Mouse (Mus musculus) forebrain, embryonic 14.5 days (tissue): ENCODE measurements at regions not wholly inside any gene's neighbourhood (a gene's known extent, or its start where the extent isn't known, plus 50 kb on each side); places are given as distances from the start of the nearest gene placed in this dataset.

Experiments
- ATAC-seq: fragments of 200-750 bp; cut with Nextera tagmentation; 2 replicates; pipeline ENCODE4 v1.8.0; 2017; ENCODE audit warnings: mild to moderate bottlenecking, moderate library complexity
- DNase-seq: peaks from one replicate; pipeline ENCODE4 v3.0.0-alpha.2; 2015; ENCODE audit warnings: low spot score
- H3K27ac ChIP-seq: fragments of 300-500 bp; sonication (generic); 2 replicates; pipeline ENCODE4 v1.5.1; 2014; ENCODE audit warnings: low read depth, mild to moderate bottlenecking, control low read depth, low read length, moderate library complexity
- H3K27me3 ChIP-seq: fragments of 300-500 bp; sonication (generic); replicated peaks from 2 replicates; pipeline ENCODE4 v1.6.1; 2014; ENCODE audit warnings: low read length, control low read depth, mixed read lengths; ENCODE audit not compliant: control insufficient read depth, insufficient read depth
- H3K36me3 ChIP-seq: fragments of 300-500 bp; sonication (generic); 2 replicates; pipeline ENCODE4 v1.6.1; 2014; ENCODE audit warnings: low read length, control low read depth; ENCODE audit not compliant: control insufficient read depth, insufficient read depth
- H3K4me1 ChIP-seq: fragments of 300-500 bp; sonication (generic); 2 replicates; pipeline ENCODE4 v1.6.1; 2014; ENCODE audit warnings: antibody characterized with exemption, low read length, control low read depth; ENCODE audit not compliant: control insufficient read depth, insufficient read depth
- H3K4me2 ChIP-seq: fragments of 300-500 bp; sonication (generic); 2 replicates; pipeline ENCODE4 v1.6.1; 2014; ENCODE audit warnings: mild to moderate bottlenecking, control low read depth, low read length
- H3K4me3 ChIP-seq: fragments of 300-500 bp; sonication (generic); 2 replicates; pipeline ENCODE4 v1.5.1; 2014; ENCODE audit warnings: low read depth, low read length, control low read depth
- H3K9ac ChIP-seq: fragments of 300-500 bp; sonication (generic); 2 replicates; pipeline ENCODE4 v1.6.1; 2014; ENCODE audit warnings: mild to moderate bottlenecking, low read length, control low read depth, moderate library complexity
- H3K9me3 ChIP-seq: fragments of 300-500 bp; sonication (generic); replicated peaks from 2 replicates; pipeline ENCODE4 v1.6.1; 2016; ENCODE audit warnings: low read length, control low read depth, mixed read lengths; ENCODE audit not compliant: control insufficient read depth
- WGBS: fragments of 180-500 bp; shearing (Covaris S2); extraction: QIAGEN DNeasy Blood & Tissue Kit; methylation state at CpG from one replicate; pipeline ENCODE4 v1.1.7; 2014; 5-methylcytosine and 5-hydroxymethylcytosine counted together

DNA sequence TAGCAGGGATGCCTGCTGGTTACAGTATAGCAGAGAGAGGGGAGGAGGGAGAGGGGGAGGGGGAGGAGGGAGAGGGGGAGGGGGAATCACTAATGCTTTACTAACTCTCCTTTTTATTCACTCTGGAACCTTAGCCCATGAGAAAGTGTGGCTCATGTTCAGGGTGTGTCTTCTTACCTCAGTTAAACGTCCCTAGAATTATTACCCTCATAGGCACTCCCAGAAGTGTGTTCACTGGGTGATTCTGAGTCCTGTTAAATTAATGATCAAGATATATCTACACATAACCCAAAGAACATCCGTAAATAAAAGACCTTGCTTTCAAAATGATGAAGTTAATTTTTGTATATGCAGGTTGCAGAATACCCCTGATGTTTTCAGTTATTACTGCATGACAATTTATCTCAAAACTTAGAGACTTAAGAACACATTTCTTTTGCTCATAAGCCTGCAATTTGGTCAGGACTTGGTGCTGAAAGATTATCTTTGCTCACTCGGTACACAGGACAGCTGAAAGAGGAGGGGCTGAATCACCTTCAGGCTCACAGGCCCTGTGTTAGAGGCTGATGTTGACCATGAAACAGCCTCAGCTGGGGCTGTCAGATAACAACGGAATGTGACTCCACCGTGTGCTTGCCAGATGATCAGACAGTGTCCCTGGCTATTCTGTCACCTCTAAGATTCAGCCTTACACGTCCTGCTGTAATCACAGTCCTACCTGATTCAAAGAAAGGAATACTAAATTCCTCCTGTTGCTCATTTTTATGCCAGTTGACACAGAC, 195.0 kb downstream of the Pik3r1 start:
- DNase-seq (no peak), ATAC-seq (no peak)
- Histone ChIP-seq H3K27ac (no peak overlapping the region), H3K9ac (no peak overlapping the region), H3K27me3 (no peaks in the 10 kb centered on the region), H3K4me2 (no peak overlapping the region), H3K9me3 (no peaks in the 10 kb centered on the region), H3K4me1 (no peaks in the 10 kb centered on the region), H3K36me3 (no peaks in the 10 kb centered on the region), H3K4me3 (no peak overlapping the region)
- 81% methylated on average over 6 of the region's 6 CpGs for WGBS

GRCm38 (mm10) chr13:101572246-101572645, 195.8 kb downstream of the Pik3r1 start:
- no peaks in the 10 kb centered on the region for H3K9me3 ChIP-seq

DNA sequence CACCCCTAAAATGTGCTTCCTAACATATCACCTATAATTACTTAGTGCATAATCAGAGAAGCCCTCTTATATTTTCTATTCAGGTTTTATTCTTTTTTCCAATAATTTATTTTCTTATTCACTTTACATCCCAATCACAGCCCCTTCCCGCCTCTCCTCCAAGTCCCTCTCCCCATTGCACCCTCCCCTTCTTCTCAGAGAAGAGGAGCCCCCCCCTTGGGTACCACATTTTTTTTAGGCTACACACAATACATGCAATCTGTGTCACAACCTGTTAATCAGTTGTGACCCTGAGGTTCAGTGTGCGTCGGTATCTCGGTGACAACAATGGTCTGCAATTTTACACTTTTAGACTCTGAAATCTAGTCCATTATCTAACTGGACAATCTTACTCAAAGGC, 198.0 kb downstream of the Pik3r1 start:
- no peak overlapping the region for H3K4me2 ChIP-seq
- no peak for DNase-seq
- WGBS: 51% methylated on average over 4 of the region's 4 CpGs
- no peak overlapping the region for H3K4me3 ChIP-seq
- H3K9me3 ChIP-seq: no peaks in the 10 kb centered on the region
- no peak overlapping the region for H3K27ac ChIP-seq
- no peaks in the 10 kb centered on the region for H3K27me3 ChIP-seq
- no peaks in the 10 kb centered on the region for H3K36me3 ChIP-seq
- no peak overlapping the region for H3K9ac ChIP-seq
- no peaks in the 10 kb centered on the region for H3K4me1 ChIP-seq
- ATAC-seq: no peak

More at GRCm38 (mm10) chr13:101572246-101572645, 195.8 kb downstream of the Pik3r1 start:
- no peak overlapping the region for H3K4me3 ChIP-seq
- WGBS: 94% methylated on average over 9 of the region's 9 CpGs
- H3K36me3 ChIP-seq: no peaks in the 10 kb centered on the region
- no peaks in the 10 kb centered on the region for H3K27me3 ChIP-seq
- ATAC-seq (no peak), DNase-seq (no peak)
- no peak overlapping the region for H3K27ac ChIP-seq
- H3K4me1 ChIP-seq: no peaks in the 10 kb centered on the region
- H3K9ac ChIP-seq: no peak overlapping the region
- H3K4me2 ChIP-seq: no peak overlapping the region

GRCm38 (mm10) chr13:101568985-101569631, 198.9 kb downstream of the Pik3r1 start:
- H3K4me3 ChIP-seq: no peak overlapping the region
- H3K27ac ChIP-seq: no peak overlapping the region
- no peaks in the 10 kb centered on the region for H3K4me1 ChIP-seq
- DNase-seq (no peak), ATAC-seq (no peak)
- WGBS: 67% methylated on average over 6 of the region's 6 CpGs
- no peak overlapping the region for H3K4me2 ChIP-seq
- no peaks in the 10 kb centered on the region for H3K27me3 ChIP-seq
- no peaks in the 10 kb centered on the region for H3K36me3 ChIP-seq
- no peak overlapping the region for H3K9ac ChIP-seq
- H3K9me3 ChIP-seq: no peaks in the 10 kb centered on the region

DNA sequence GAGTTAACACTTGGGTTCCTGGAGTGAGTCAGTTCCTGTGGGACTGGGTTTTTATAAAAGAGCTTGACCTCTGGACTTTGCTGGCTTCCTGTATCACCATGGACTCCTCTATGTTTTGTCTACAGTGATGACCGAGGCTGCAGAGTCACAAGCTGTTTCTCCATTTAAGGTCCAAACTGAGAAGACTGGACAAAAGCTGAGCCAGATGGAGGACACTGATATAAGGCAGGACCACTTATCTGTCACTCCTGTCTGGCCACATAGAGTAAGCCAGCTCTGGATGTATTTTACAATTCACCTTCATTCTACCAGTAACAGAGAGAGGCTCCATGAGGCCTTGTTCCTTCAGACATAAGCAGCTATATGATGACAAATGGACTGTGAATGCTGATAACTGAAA, 202.7 kb downstream of the Pik3r1 start:
- no peaks in the 10 kb centered on the region for H3K27me3 ChIP-seq
- H3K4me2 ChIP-seq: no peak overlapping the region
- 85% methylated on average over 1 of the region's 1 CpGs for WGBS
- H3K9ac ChIP-seq: no peak overlapping the region
- no peaks in the 10 kb centered on the region for H3K9me3 ChIP-seq
- H3K4me1 ChIP-seq: no peaks in the 10 kb centered on the region
- DNase-seq (no peak), ATAC-seq (no peak)
- no peak overlapping the region for H3K27ac ChIP-seq
- no peaks in the 10 kb centered on the region for H3K36me3 ChIP-seq
- no peak overlapping the region for H3K4me3 ChIP-seq

- no peaks in the 10 kb centered on the region for H3K4me1 ChIP-seq
- no peak overlapping the region for H3K27ac ChIP-seq
- no peaks in the 10 kb centered on the region for H3K36me3 ChIP-seq
- no peak overlapping the region for H3K4me2 ChIP-seq
- no peak overlapping the region for H3K4me3 ChIP-seq
- ATAC-seq (no peak), DNase-seq (no peak)
- WGBS: 88% methylated on average over 3 of the region's 3 CpGs
- no peaks in the 10 kb centered on the region for H3K27me3 ChIP-seq
- H3K9ac ChIP-seq: no peak overlapping the region
- no peaks in the 10 kb centered on the region for H3K9me3 ChIP-seq
Measured at GRCm38 (mm10) chr13:101555371-101555874, 212.6 kb downstream of the Pik3r1 start.

DNA sequence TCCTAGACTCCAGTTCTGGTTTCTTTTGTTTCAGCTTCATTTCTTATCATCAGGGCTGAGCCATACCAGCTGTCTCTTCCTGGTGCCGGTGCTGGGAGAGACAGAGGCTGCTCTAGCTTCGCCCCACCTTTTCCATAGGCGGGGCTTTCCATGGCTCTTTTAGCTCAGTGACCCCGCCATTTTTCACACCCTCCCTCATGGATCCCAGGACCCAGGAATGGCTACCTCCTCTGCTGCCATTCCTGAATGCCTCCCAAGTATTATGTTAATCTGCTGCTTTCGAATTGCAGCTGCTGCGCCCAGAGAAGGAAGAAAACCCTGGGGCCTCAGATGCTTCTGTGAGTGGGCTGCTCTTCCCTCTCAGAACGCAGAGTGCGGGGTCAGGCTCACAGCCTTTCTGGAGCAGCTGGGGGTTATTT, 214.9 kb downstream of the Pik3r1 start:
- Histone ChIP-seq H3K4me1 (no peaks in the 10 kb centered on the region), H3K36me3 (no peaks in the 10 kb centered on the region), H3K27ac (no peak overlapping the region), H3K4me2 (no peak overlapping the region), H3K9ac (no peak overlapping the region), H3K27me3 (no peaks in the 10 kb centered on the region), H3K9me3 (no peaks in the 10 kb centered on the region), H3K4me3 (no peak overlapping the region)
- ATAC-seq (no peak), DNase-seq (no peak)
- WGBS: 76% methylated on average over 8 of the region's 8 CpGs

- no peak for ATAC-seq
- Histone ChIP-seq H3K36me3 (no peaks in the 10 kb centered on the region), H3K9me3 (no peaks in the 10 kb centered on the region), H3K4me1 (no peaks in the 10 kb centered on the region), H3K4me3 (no peak overlapping the region), H3K9ac (no peak overlapping the region), H3K27ac (no peak overlapping the region), H3K27me3 (no peaks in the 10 kb centered on the region), H3K4me2 (no peak overlapping the region)
- DNase-seq: no peak
- WGBS: 91% methylated on average over 2 of the region's 2 CpGs
Measured at GRCm38 (mm10) chr13:101552451-101552850, 215.6 kb downstream of the Pik3r1 start.

DNA sequence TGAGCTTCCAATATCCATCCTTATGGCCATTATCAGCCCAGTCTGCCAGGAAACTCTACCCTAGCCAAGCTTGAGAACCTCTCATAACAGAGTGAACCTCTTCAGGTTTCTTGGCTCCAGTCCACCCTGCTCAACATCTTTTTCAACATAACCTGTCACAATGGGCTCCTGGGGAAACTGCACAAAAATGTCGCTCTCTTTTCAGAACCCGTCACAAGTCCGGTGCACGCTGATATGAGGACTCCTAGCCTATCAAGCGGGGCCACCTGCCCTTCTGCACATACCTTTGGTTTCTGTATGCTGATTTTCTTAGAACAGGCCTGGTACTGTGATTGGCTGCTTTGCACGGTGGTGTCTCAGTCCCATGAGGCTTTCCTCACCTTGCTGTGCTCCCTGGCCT, 216.9 kb downstream of the Pik3r1 start:
- WGBS: 91% methylated on average over 6 of the region's 6 CpGs

More for the DNA sequence above, 216.9 kb downstream of the Pik3r1 start:
- Histone ChIP-seq H3K9me3 (no peaks in the 10 kb centered on the region), H3K27me3 (no peaks in the 10 kb centered on the region), H3K9ac (no peak overlapping the region), H3K27ac (no peak overlapping the region), H3K4me3 (no peak overlapping the region), H3K4me2 (no peak overlapping the region), H3K36me3 (no peaks in the 10 kb centered on the region), H3K4me1 (no peaks in the 10 kb centered on the region)
- ATAC-seq (no peak), DNase-seq (peak; percentile 3)
